Mouse (Mus musculus) limb, embryonic 15.5 days (tissue): Measurements from ENCODE around the gene Kcnj5. TPM values are rescaled to one million over a fixed set of nuclear protein-coding genes. Genes with fewer than 3 reads are reported as not detected.

Experiments
- ATAC-seq: fragments of 200-750 bp; cut with Nextera tagmentation; 2 replicates; pipeline ENCODE4 v1.8.0; 2017; ENCODE audit warnings: low read depth, moderate TSS enrichment; ENCODE audit not compliant: insufficient number of reproducible peaks, low FRiP score, low TSS enrichment
- H3K27ac ChIP-seq: fragments of 300-500 bp; sonication (generic); 2 replicates; pipeline ENCODE4 v1.5.1; 2015; ENCODE audit warnings: moderate library complexity, mild to moderate bottlenecking, inconsistent platforms
- H3K27me3 ChIP-seq: fragments of 300-500 bp; sonication (generic); 2 replicates; pipeline ENCODE4 v1.6.1; 2015; ENCODE audit warnings: inconsistent platforms
- H3K36me3 ChIP-seq: fragments of 300-500 bp; sonication (generic); 2 replicates; pipeline ENCODE4 v1.6.1; 2015; ENCODE audit warnings: inconsistent platforms
- H3K4me1 ChIP-seq: fragments of 300-500 bp; sonication (generic); 2 replicates; pipeline ENCODE4 v1.6.1; 2015; ENCODE audit warnings: inconsistent platforms
- H3K4me2 ChIP-seq: fragments of 300-500 bp; sonication (generic); 2 replicates; pipeline ENCODE4 v1.6.1; 2015; ENCODE audit warnings: mild to moderate bottlenecking, inconsistent platforms
- H3K4me3 ChIP-seq: fragments of 300-500 bp; sonication (generic); 2 replicates; pipeline ENCODE4 v1.5.1; 2015; ENCODE audit warnings: mild to moderate bottlenecking, inconsistent platforms
- H3K9ac ChIP-seq: fragments of 300-500 bp; sonication (generic); 2 replicates; pipeline ENCODE4 v1.6.1; 2015; ENCODE audit warnings: inconsistent platforms
- H3K9me3 ChIP-seq: fragments of 300-500 bp; sonication (generic); 2 replicates; pipeline ENCODE4 v1.6.1; 2016; ENCODE audit warnings: inconsistent platforms
- WGBS: fragments of 180-500 bp; shearing (Covaris S2); methylation state at CpG from one replicate; pipeline ENCODE4 v1.1.7; 2015; 5-methylcytosine and 5-hydroxymethylcytosine counted together
- polyA plus RNA-seq: library from polyadenylated mRNA; unstranded; fragments of >200 nt; fragmentation: Nextera tagmentation; extraction: Ambion mirVana; gene quantifications from 2 replicates; pipeline ENCODE4 v1.2.1, GENCODE M21; 2015

The Kcnj5 gene
- polyA plus RNA-seq, 1 experiment from 2014 or later: 0.14 TPM

DNA sequence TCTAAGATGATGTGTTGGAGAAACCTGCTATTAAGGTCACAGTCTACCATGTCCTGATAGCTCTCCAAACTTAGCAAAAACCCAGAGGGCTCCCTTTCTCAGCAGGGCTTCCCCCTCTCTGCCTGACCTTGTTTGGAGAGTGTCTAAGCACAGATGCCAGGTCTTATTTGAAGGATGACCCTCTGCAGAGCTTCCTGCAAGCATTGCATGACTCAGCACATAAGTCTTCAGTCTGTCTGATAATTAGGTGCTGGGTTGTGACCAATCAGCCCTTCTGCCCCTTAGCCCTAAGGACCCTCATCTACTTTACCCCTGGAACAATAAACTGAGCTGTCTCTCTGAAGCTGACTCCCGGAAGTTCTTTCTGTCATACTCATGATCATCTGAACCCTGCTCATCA is 16.6 kb upstream of the Kcnj5 start:
- Histone ChIP-seq H3K36me3 (no peaks in the 10 kb centered on the region), H3K4me1 (no peaks in the 10 kb centered on the region), H3K4me3 (no peak overlapping the region), H3K4me2 (no peak overlapping the region), H3K9ac (no peak overlapping the region), H3K27ac (no peak overlapping the region), H3K27me3 (no peaks in the 10 kb centered on the region), H3K9me3 (no peaks in the 10 kb centered on the region)
- 78% methylated on average over 1 of the region's 1 CpGs for WGBS
- no peak for ATAC-seq

DNA sequence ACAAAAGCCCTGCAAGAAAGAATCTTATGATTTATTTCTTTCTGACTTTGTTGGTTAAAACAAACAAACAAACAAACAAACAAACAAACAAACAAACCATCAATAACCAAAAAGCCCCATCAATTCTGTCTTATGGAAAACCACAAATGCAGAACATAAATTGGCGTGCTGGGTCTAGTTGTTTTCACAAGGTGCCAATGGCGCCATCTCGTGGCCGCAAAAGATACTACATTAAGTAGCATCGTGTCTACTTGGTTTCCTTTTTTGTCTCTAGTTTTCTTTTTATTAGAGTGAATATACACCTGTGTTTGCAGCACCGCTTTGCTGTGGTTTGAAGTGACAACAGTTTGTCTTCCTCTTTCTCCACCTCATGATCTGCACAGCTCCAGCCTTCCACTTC is 6.2 kb upstream of the Kcnj5 start:
- peaks cover 21% of the 10 kb centered on the region for H3K27me3 ChIP-seq
- no peak overlapping the region for H3K9ac ChIP-seq
- no peak for ATAC-seq
- H3K4me1 ChIP-seq: peaks cover 2% of the 10 kb centered on the region; the same call in 1 of the 2 replicates
- WGBS: 3% methylated on average over 6 of the region's 6 CpGs
- H3K36me3 ChIP-seq: no peaks in the 10 kb centered on the region
- H3K4me3 ChIP-seq: no peak overlapping the region
- H3K4me2 ChIP-seq: no peak overlapping the region
- H3K27ac ChIP-seq: no peak overlapping the region
- H3K9me3 ChIP-seq: no peaks in the 10 kb centered on the region

DNA sequence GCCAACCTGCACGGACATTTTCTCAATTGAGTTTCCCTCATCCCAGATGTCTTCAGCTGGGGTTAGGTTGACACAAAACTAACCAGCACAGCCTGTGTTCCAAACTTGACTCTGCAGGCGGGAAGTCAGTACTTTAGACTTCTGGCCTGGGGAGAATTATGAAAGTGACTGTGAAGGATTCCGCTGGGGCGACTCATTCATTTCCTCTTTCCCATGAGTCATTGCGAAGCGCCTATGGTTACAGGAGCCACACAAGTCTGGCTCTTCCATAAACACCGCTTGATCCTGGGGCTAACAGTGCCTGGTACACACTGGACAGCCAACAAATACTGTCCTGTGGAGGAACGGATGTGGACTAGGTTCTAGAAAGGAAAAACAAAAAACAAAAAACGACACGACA is 5.2 kb upstream of the Kcnj5 start:
- peaks cover 31% of the 10 kb centered on the region for H3K27me3 ChIP-seq
- H3K36me3 ChIP-seq: no peaks in the 10 kb centered on the region
- H3K4me3 ChIP-seq: no peak overlapping the region
- no peaks in the 10 kb centered on the region for H3K9me3 ChIP-seq
- H3K27ac ChIP-seq: no peak overlapping the region
- no peak for ATAC-seq
- no peak overlapping the region for H3K4me2 ChIP-seq
- WGBS: 86% methylated on average over 10 of the region's 10 CpGs
- peaks cover 8% of the 10 kb centered on the region for H3K4me1 ChIP-seq
- no peak overlapping the region for H3K9ac ChIP-seq

DNA sequence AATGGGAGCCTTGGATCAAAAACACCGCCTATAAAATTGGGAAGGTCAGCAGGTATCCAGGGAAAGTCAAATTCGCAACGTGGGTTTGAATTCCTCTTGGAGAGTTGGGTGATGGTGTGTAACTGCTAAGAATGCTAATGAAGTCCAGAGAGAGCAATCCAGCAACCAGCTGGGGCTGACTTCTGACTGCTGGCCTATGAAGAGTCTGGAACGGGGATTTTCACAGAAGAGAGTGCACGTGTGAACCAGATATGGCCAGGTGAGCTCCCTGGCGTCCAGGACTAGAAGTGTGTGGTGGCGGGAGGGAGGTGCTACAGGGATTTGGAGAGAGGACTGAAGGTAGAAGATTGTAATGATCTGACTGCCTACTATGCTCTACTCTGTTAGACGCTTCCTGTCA is 3.9 kb upstream of the Kcnj5 start:
- ATAC-seq: no peak
- WGBS: 25% methylated on average over 8 of the region's 8 CpGs

DNA sequence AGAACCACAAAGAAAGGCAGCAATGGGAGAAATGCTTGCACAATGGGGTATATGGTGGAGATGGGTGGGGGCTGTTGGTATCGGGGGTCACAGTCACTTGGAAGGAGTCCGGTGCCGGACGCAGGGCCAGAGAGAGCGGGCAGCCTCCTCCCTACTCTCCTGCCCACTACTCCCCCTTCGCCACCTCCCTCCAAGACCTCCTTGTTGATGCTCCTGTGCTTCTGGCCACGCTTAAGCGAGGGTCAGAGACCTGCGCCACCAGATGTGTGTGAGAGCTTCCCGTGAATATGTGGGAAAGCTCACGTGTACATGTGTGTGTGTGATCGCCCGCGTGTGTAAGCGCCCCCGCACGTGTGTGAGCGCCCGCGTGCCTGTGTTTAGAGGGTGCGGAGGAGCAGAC is 339 bp upstream of the Kcnj5 start:
- H3K36me3 ChIP-seq: no peaks in the 10 kb centered on the region
- H3K4me2 ChIP-seq: peak overlapping the region; percentile 44
- no peaks in the 10 kb centered on the region for H3K9me3 ChIP-seq
- no peak for ATAC-seq
- H3K9ac ChIP-seq: no peak overlapping the region
- no peak overlapping the region for H3K27ac ChIP-seq
- peaks cover 15% of the 10 kb centered on the region for H3K4me1 ChIP-seq
- peak overlapping the region; percentile 24 for H3K4me3 ChIP-seq
- WGBS: 4% methylated on average over 21 of the region's 21 CpGs
- peaks cover 62% of the 10 kb centered on the region for H3K27me3 ChIP-seq

More for the DNA sequence above, 3.9 kb upstream of the Kcnj5 start:
- Histone ChIP-seq H3K4me2 (no peak overlapping the region), H3K36me3 (no peaks in the 10 kb centered on the region), H3K4me3 (no peak overlapping the region), H3K9me3 (no peaks in the 10 kb centered on the region), H3K27ac (no peak overlapping the region), H3K9ac (no peak overlapping the region), H3K27me3 (peaks cover 43% of the 10 kb centered on the region), H3K4me1 (peaks cover 17% of the 10 kb centered on the region)

DNA sequence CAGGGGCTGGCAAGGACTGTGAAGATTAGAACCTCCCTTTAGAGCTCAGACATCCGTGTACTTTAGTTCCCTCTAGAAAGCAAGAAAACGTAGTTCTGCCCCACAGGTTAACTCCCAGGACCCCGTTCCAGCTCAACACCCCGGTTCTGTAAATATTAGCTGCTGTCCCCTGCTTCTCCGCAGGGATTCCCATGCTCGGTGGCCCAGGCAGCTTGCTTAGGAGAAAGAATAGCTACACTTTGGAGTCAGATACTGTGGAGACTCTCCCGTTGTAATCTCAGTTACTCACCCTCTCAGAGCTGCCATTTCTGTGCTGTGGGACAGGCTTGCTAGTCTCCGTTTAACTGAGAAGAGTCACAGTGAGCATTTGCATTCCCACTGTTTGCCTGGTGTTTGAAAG is 1.2 kb downstream of the Kcnj5 start:
- ATAC-seq: no peak
- Histone ChIP-seq H3K4me1 (peaks cover 15% of the 10 kb centered on the region), H3K9ac (no peak overlapping the region), H3K36me3 (no peaks in the 10 kb centered on the region), H3K4me2 (no peak overlapping the region), H3K27me3 (peaks cover 59% of the 10 kb centered on the region), H3K4me3 (no peak overlapping the region), H3K27ac (no peak overlapping the region), H3K9me3 (no peaks in the 10 kb centered on the region)
- WGBS: 25% methylated on average over 8 of the region's 8 CpGs

DNA sequence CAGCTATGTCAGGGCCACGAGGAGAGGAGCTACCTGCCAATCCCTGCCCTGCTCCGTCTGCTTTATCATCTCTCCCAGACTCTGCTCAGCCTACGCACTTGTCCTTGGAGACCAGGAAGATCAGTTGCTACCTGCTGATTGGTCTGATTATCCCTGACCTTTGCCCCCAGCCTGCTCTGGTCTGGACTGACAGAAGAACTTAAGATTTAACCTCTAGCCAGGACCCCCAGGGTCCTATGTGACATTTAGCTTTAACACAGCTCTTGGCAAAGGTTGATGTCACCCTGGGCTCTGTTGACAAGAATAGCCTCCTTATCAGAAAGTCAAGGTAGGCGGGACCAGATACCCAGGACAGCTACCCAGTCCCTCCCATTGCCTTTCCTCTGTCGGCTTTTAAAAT is 3.3 kb downstream of the Kcnj5 start:
- H3K4me1 ChIP-seq: peaks cover 15% of the 10 kb centered on the region
- H3K4me3 ChIP-seq: no peak overlapping the region
- H3K9ac ChIP-seq: no peak overlapping the region
- H3K27me3 ChIP-seq: peaks cover 53% of the 10 kb centered on the region
- WGBS: 63% methylated on average over 5 of the region's 5 CpGs
- ATAC-seq: no peak
- no peaks in the 10 kb centered on the region for H3K36me3 ChIP-seq
- no peaks in the 10 kb centered on the region for H3K9me3 ChIP-seq
- no peak overlapping the region for H3K27ac ChIP-seq
- H3K4me2 ChIP-seq: no peak overlapping the region

DNA sequence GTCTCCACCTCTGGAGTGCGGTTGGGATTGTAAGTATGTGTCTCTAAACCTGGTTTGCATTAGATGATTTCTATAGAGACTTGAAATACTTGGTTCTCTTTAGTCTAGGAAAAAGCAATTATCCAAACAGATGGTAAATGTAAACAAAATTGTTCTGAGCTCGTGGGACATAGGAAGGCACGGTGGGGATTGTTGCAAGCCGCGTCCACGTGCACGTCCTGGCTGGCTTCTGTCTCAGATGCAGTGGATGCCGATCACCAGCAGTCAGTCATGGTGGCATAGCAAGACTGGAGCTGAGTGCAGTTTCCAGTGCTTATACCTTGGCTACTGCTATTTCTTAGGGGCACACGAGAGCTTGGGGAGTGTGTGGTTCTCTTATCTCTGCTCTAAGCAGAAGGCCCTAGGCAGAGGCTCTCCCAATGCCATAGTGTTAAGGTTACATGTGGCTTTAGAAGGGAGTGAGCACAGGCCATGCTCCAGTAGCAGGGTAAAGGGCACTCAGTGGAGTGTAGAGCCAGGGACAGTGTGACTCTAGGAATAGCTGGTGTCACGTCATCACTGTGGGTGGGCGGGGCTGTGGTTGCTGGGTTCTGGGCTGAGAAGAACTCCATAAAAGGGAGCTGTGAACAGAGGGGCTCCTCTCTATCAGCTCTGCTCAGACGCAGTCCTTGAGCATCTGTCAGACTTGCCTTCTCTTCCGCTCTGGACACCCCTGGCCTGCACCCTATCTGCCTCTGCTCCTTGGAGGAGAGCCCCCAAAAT is 8.6 kb downstream of the Kcnj5 start:
- 70% methylated on average over 13 of the region's 13 CpGs for WGBS
- H3K27me3 ChIP-seq: 0 out of 2 replicates have a peak, but pooled peaks cover 4% of the 10 kb centered on the region
- no peak overlapping the region for H3K4me2 ChIP-seq
- no peak overlapping the region for H3K4me3 ChIP-seq
- H3K27ac ChIP-seq: no peak overlapping the region
- H3K36me3 ChIP-seq: no peaks in the 10 kb centered on the region
- H3K9me3 ChIP-seq: no peaks in the 10 kb centered on the region
- peak; percentile 19; the same call in 1 of the 2 replicates for ATAC-seq
- no peak overlapping the region for H3K9ac ChIP-seq
- no peaks in the 10 kb centered on the region for H3K4me1 ChIP-seq

DNA sequence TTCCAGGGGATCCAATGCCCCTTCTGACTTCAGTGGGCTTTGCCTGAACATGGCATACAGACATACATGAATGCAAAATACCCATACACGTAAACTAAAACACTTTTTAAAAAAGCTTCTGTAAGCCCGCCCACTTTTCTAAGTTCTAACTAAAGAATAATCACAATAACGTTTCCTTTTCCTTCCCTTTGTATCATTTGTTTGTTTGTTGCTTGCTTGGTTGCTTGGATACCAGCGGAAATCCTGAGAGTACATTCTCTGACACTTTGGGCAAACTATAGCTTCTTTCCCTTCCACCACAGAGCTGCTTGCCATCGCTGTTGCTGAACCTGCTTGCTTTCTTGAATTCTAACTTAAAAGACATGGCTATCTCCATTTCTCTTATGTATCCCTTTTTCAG is 13.0 kb downstream of the Kcnj5 start:
- 67% methylated on average over 5 of the region's 5 CpGs for WGBS
- H3K27me3 ChIP-seq: no peaks in the 10 kb centered on the region
- no peak overlapping the region for H3K4me3 ChIP-seq
- H3K9me3 ChIP-seq: no peaks in the 10 kb centered on the region
- no peak for ATAC-seq
- H3K9ac ChIP-seq: no peak overlapping the region
- no peak overlapping the region for H3K27ac ChIP-seq
- H3K4me1 ChIP-seq: no peaks in the 10 kb centered on the region
- H3K36me3 ChIP-seq: no peaks in the 10 kb centered on the region
- no peak overlapping the region for H3K4me2 ChIP-seq

DNA sequence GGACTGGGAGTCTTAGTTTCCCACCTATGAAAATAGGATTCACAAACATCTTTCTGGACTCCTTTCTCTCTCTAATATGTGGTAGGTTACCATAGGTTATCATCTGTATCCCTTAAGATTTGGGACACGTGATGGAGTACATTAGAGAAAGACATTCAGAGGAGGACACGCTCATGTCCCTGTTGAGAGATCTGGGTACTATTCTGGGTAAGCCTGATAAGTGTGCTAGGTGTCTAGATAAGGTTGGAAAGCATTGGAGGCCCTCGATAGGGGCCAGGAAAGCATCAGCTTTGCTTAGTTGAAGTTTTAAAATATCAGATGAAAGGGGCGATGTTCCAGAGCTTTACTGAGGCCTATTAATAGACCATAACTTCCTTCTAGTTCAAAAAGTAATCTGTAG is 15.4 kb downstream of the Kcnj5 start:
- Histone ChIP-seq H3K4me1 (no peaks in the 10 kb centered on the region), H3K9me3 (no peaks in the 10 kb centered on the region), H3K4me2 (no peak overlapping the region), H3K4me3 (no peak overlapping the region), H3K9ac (no peak overlapping the region), H3K27me3 (no peaks in the 10 kb centered on the region), H3K36me3 (no peaks in the 10 kb centered on the region), H3K27ac (no peak overlapping the region)
- 88% methylated on average over 4 of the region's 4 CpGs for WGBS
- ATAC-seq: no peak

DNA sequence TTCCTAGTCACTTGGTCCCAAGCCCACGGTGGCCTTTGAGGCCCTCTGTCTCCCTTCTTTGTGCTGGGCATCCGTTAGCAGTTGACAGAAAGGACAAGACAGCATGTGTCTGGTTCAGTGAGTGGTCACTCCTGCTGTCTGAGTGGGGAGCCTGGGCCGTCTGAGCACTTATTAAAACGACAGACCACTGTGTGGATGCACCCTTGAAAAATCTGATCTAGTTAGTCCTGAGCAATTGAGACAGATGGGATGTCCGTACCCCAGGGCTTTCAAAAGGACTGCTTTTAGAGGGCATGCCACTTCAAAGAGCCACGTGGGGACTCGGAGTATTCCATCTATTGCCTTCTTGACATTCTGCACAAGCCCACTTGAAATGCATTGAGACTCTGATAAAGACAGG is 20.5 kb downstream of the Kcnj5 start:
- no peak overlapping the region for H3K27ac ChIP-seq
- no peak overlapping the region for H3K4me2 ChIP-seq
- H3K9me3 ChIP-seq: no peaks in the 10 kb centered on the region
- no peak for ATAC-seq
- WGBS: 64% methylated on average over 7 of the region's 7 CpGs
- no peaks in the 10 kb centered on the region for H3K4me1 ChIP-seq
- no peak overlapping the region for H3K9ac ChIP-seq
- H3K27me3 ChIP-seq: no peaks in the 10 kb centered on the region
- no peak overlapping the region for H3K4me3 ChIP-seq
- no peaks in the 10 kb centered on the region for H3K36me3 ChIP-seq

DNA sequence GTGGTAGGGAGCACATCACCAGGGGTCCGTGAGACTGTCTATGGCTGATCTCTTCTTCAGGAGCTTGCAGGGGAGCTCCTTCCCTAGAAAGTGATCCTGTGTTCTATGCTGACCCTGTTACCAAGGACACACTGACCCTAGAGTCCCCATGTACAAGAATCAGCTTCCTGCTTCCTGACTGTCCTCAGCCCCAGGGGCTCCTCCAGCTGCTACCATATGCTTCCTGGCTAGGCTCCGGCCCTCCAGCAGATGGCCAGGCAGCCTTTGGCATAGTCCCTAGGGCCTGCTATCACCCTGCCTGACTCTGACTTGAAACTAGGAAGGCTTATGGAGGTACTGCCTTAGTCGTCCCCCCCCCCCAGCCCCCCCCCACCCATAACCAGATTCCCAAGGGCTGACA is 24.0 kb downstream of the Kcnj5 start:
- Histone ChIP-seq H3K27me3 (no peaks in the 10 kb centered on the region), H3K9me3 (no peaks in the 10 kb centered on the region), H3K9ac (no peak overlapping the region), H3K4me1 (no peaks in the 10 kb centered on the region), H3K27ac (no peak overlapping the region), H3K36me3 (no peaks in the 10 kb centered on the region), H3K4me2 (no peak overlapping the region), H3K4me3 (no peak overlapping the region)
- WGBS: 51% methylated on average over 3 of the region's 3 CpGs
- no peak; the same call in 1 of the 2 replicates for ATAC-seq

DNA sequence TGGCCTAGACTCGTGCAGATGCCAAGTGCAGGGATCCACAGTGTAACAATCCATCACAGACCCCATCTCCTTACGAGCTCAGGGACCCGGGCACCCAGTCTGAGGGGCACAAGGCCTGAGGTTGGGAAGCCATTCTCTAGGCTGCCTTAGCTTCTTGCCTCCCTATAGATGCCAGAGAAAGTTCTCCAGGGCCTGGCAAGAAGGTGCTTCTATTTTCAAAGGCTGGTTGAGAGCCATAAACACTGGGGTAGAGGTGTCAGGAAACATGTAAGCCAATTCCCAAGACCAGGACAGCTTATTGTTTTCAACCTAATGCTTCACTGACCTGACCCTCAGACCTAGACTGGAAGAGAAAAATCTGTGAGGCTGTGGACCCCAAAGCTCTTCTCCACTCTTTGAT is 28.2 kb downstream of the Kcnj5 start:
- no peak overlapping the region for H3K4me3 ChIP-seq
- whole genome bisulfite sequencing: 89% methylated on average over 3 of the region's 3 CpGs
- H3K9ac ChIP-seq: no peak overlapping the region
- 0 out of 2 replicates have a peak, but pooled peaks cover 3% of the 10 kb centered on the region for H3K27me3 ChIP-seq
- H3K4me2 ChIP-seq: no peak overlapping the region
- H3K4me1 ChIP-seq: peaks cover 4% of the 10 kb centered on the region; the same call in 1 of the 2 replicates
- H3K9me3 ChIP-seq: no peaks in the 10 kb centered on the region
- ATAC-seq: no peak
- H3K27ac ChIP-seq: no peak overlapping the region
- H3K36me3 ChIP-seq: no peaks in the 10 kb centered on the region
